Mouse (Mus musculus) CH12.LX (cell line): ENCODE measurements around the gene Ppil3. TPM values are rescaled to one million over a fixed set of nuclear protein-coding genes. Genes with fewer than 3 reads are reported as not detected.

Experiments used
- DNase-seq: peaks from one replicate; pipeline ENCODE4 v3.0.0-alpha.2; 2013; ENCODE audit errors: extremely low read depth
- H3K27ac ChIP-seq: 2 replicates; pipeline ENCODE4 v1.5.1; 2012; ENCODE audit warnings: low read depth, mild to moderate bottlenecking, control low read depth, moderate library complexity; ENCODE audit not compliant: insufficient read depth
- H3K27me3 ChIP-seq: replicated peaks from 2 replicates; pipeline ENCODE3; 2012; ENCODE audit warnings: inconsistent platforms
- H3K36me3 ChIP-seq, 2 experiments: replicated peaks in 1 of 2; 2 replicates each; pipeline versions ENCODE3 to v1.6.1; 2012; ENCODE audit warnings: inconsistent platforms in 1 of 2, low read length in 1 of 2, mild to moderate bottlenecking in 1 of 2, mixed read lengths in 1 of 2, moderate library complexity in 1 of 2; ENCODE audit not compliant: control insufficient read depth in 1 of 2, insufficient read depth in 1 of 2
- H3K4me1 ChIP-seq, 2 experiments: 2 replicates each; pipeline ENCODE4 v1.6.1; 2012; ENCODE audit warnings: inconsistent platforms in 1 of 2, moderate library complexity in 1 of 2; ENCODE audit not compliant: insufficient read depth in 2 of 2, control insufficient read depth in 1 of 2
- H3K4me2 ChIP-seq: 2 replicates; pipeline ENCODE4 v1.6.1; 2012; ENCODE audit warnings: low read depth, mild to moderate bottlenecking, control low read depth; ENCODE audit not compliant: poor library complexity, insufficient read depth, severe bottlenecking
- H3K4me3 ChIP-seq, 3 experiments: fragments of 150-350 bp in 1 of 3; sonication (generic) in 1 of 3; replicated peaks in 1 of 3; 2 replicates each; pipeline versions ENCODE3 to v1.5.1; 2011 to 2012; ENCODE audit warnings: low read depth in 2 of 3, low read length in 2 of 3, mild to moderate bottlenecking in 2 of 3, moderate library complexity in 2 of 3, control low read depth in 1 of 3, improper control_type of control experiment in 1 of 3, inconsistent platforms in 1 of 3, mixed read lengths in 1 of 3; ENCODE audit not compliant: poor library complexity in 1 of 3
- H3K79me2 ChIP-seq: replicated peaks from 2 replicates; pipeline ENCODE4 v1.6.1; 2012; ENCODE audit warnings: mild to moderate bottlenecking, moderate library complexity; ENCODE audit not compliant: control insufficient read depth, poor library complexity, insufficient read depth, severe bottlenecking; ENCODE audit errors: extremely low read depth
- H3K9ac ChIP-seq: 2 replicates; pipeline ENCODE4 v1.6.1; 2012; ENCODE audit warnings: low read depth, mild to moderate bottlenecking, control low read depth, moderate library complexity; ENCODE audit not compliant: insufficient read depth
- H3K9me3 ChIP-seq: replicated peaks from 2 replicates; pipeline ENCODE3; 2012; ENCODE audit warnings: low read length, inconsistent platforms, mixed read lengths
- CHD1 ChIP-seq: IDR thresholded peaks from 2 replicates; pipeline ENCODE4 v1.6.1; 2012; ENCODE audit warnings: low read depth, low read length, improper control_type of control experiment, inconsistent platforms
- ELF1 ChIP-seq: IDR thresholded peaks from 2 replicates; pipeline ENCODE4 v1.6.1; 2014; ENCODE audit warnings: low read depth, mild to moderate bottlenecking, inconsistent platforms, low read length, improper control_type of control experiment
- IRF4 ChIP-seq: IDR thresholded peaks from 2 replicates; pipeline ENCODE4 v1.6.1; 2014; ENCODE audit warnings: low read depth, mild to moderate bottlenecking, inconsistent platforms, low read length, improper control_type of control experiment
- JUN ChIP-seq: IDR thresholded peaks from 2 replicates; pipeline ENCODE4 v1.6.1; 2011; ENCODE audit warnings: low read depth, mild to moderate bottlenecking, low read length, improper control_type of control experiment, moderate library complexity; ENCODE audit not compliant: insufficient read depth
- JUND ChIP-seq: conservative IDR thresholded peaks from 2 replicates; pipeline ENCODE4 v1.6.1; 2011; ENCODE audit warnings: low read depth, low read length, improper control_type of control experiment
- KAT2A ChIP-seq: IDR thresholded peaks from 2 replicates; pipeline ENCODE4 v1.6.1; 2012; ENCODE audit warnings: low read length, improper control_type of control experiment, inconsistent platforms; ENCODE audit not compliant: insufficient replicate concordance
- NELFE ChIP-seq: IDR thresholded peaks from 2 replicates; pipeline ENCODE4 v1.6.1; 2011; ENCODE audit warnings: low read depth, low read length, improper control_type of control experiment
- NRF1 ChIP-seq: IDR thresholded peaks from 2 replicates; pipeline ENCODE4 v1.6.1; 2014; ENCODE audit warnings: low read depth, mild to moderate bottlenecking, inconsistent platforms, low read length, improper control_type of control experiment, moderate library complexity
- POLR2AphosphoS2 ChIP-seq: IDR thresholded peaks from 2 replicates; pipeline ENCODE4 v1.6.1; 2011; ENCODE audit warnings: low read depth, low read length, improper control_type of control experiment
- RAD21 ChIP-seq: IDR thresholded peaks from 2 replicates; pipeline ENCODE4 v1.6.1; 2011; ENCODE audit warnings: low read depth, mild to moderate bottlenecking, low read length, improper control_type of control experiment, moderate library complexity
- SMC3 ChIP-seq: IDR thresholded peaks from 2 replicates; pipeline ENCODE4 v1.6.1; 2011; ENCODE audit warnings: low read depth, low read length, improper control_type of control experiment
- TBP ChIP-seq: conservative IDR thresholded peaks from 2 replicates; pipeline ENCODE4 v1.6.1; 2011; ENCODE audit warnings: low read depth, low read length, improper control_type of control experiment
- UBTF ChIP-seq: IDR thresholded peaks from 2 replicates; pipeline ENCODE4 v1.6.1; 2012; ENCODE audit warnings: low read depth, mild to moderate bottlenecking, inconsistent platforms, low read length, improper control_type of control experiment, moderate library complexity
- ZKSCAN1 ChIP-seq: IDR thresholded peaks from 2 replicates; pipeline ENCODE4 v1.6.1; 2012; ENCODE audit warnings: low read depth, inconsistent platforms, low read length, improper control_type of control experiment, borderline replicate concordance
- ZMIZ1 ChIP-seq: IDR thresholded peaks from 2 replicates; pipeline ENCODE4 v1.6.1; 2012; ENCODE audit warnings: low read depth, mild to moderate bottlenecking, inconsistent platforms, low read length, improper control_type of control experiment
- dilution Hi-C: fragments of 300-500 bp; cut with MboI; formaldehyde crosslinking; loops from 2 replicates; pipeline ENCODE4 v1.14.3; 2020; ENCODE audit warnings: low sequenced_read_pairs; ENCODE audit not compliant: extremely low pct_unique_long_range_greater_than_20kb, extremely low pct_ligation_motif_present
- in situ Hi-C: fragments of 300-500 bp; cut with MboI; formaldehyde crosslinking; loops from 3 replicates; pipeline ENCODE4 v1.14.3; 2019; ENCODE audit warnings: low sequenced_read_pairs, low pct_ligation_motif_present, low pct_unique_long_range_greater_than_20kb, mixed read lengths
- polyA plus RNA-seq: library from polyadenylated mRNA; unstranded; fragments of >175 nt; gene quantifications from 2 replicates; pipeline ENCODE4 v1.2.1, GENCODE M21; 2012; ENCODE audit warnings: low read depth; ENCODE audit not compliant: insufficient read length
- total RNA-seq, 2 experiments: library from RNA; depleted of rRNA; stranded (reverse); fragments of 300-350 nt in 1 of 2; fragments of >200 nt in 1 of 2; gene quantifications; 2 replicates each; pipeline ENCODE4 v1.2.3; 2012 to 2014

The Ppil3 gene
- total and polyA plus RNA-seq, 3 experiments: 66.1 to 161 (median 103) TPM

DNA sequence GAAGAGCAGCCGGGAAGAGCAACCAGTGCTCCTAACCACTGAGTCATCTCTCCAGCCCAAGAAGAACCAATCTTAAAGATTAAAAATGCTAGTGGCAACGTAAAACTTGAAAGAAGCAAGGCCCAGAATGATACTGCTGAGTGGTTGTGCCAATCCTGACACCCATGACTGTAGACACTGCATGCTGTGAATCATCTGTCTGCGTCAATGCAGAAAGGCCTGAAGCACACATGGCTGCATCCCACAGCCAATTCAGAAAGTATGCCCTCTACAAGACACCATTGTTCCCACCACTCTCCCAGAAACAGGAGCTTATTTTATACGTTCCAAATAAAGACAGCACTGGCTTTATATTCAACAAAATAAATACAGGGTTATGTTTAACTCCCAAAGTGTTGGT lies 37.4 kb upstream of the Ppil3 start:
- Histone ChIP-seq H3K4me3 (no peak overlapping the region), H3K9ac (no peak overlapping the region), H3K4me1 (no peaks in the 10 kb centered on the region), H3K27me3 (no peaks in the 10 kb centered on the region), H3K9me3 (no peaks in the 10 kb centered on the region), H3K36me3 (peaks cover 53 to 89% of the 10 kb centered on the region in 2 experiments), H3K27ac (no peak overlapping the region), H3K79me2 (no peaks in the 10 kb centered on the region), H3K4me2 (no peak overlapping the region)
- dilution Hi-C loops: no loop called here
- TF ChIP-seq IRF4 (no peak), ZKSCAN1 (no peak), JUN (no peak), JUND (no peak), TBP (no peak)
- in situ Hi-C loops: loop anchor here (25.0 kb wide), 1 partner anchor 205 kb away; the partner anchor contains the start of gene Als2cr12
- DNase-seq: no peak

DNA sequence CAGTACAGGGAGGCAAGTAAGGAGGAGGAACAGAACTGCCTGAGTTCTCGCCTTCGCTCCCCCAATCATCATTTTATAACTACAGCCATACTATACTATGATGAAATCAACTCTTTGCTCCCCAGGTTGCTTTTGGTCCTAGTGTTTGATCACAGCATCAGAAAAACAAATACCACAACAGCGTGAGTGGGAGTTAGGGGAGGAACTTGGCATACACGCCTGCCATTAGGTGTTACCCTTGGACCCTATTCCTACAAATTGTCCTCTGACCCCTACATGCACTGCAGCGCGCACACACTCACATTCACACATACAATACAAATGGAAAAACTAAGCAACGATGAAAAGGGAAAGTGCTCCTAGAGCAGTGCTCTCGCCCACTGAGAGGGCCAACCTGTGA lies 30.4 kb upstream of the Ppil3 start:
- Histone ChIP-seq H3K4me1 (no peaks in the 10 kb centered on the region), H3K9me3 (no peaks in the 10 kb centered on the region), H3K9ac (no peak overlapping the region), H3K4me3 (no peak overlapping the region), H3K79me2 (no peaks in the 10 kb centered on the region), H3K4me2 (no peak overlapping the region), H3K36me3 (peaks cover 58 to 86% of the 10 kb centered on the region in 2 experiments), H3K27ac (no peak overlapping the region), H3K27me3 (no peaks in the 10 kb centered on the region)
- dilution Hi-C loops: no loop called here
- in situ Hi-C loops: loop anchor here (25.0 kb wide), 1 partner anchor 212 kb away; the partner anchor contains the start of gene Als2cr12
- no peak for DNase-seq
- no peak for TF ChIP-seq CHD1
- no peak for TF ChIP-seq NRF1
- no peak for TF ChIP-seq UBTF
- no peak for TF ChIP-seq POLR2AphosphoS2
- TF ChIP-seq RAD21: no peak
- no peak for TF ChIP-seq ELF1
- no peak for TF ChIP-seq KAT2A
- TF ChIP-seq SMC3: no peak
- TF ChIP-seq NELFE: no peak
- TF ChIP-seq ZMIZ1: no peak
